Mouse (Mus musculus) embryonic facial prominence, embryonic 12.5 days (tissue): Measurements from ENCODE around the gene Naa35. TPM values are rescaled to one million over a fixed set of nuclear protein-coding genes. Genes with fewer than 3 reads are reported as not detected.
A peak's percentile ranks its signal among the peaks of the same experiment; 100 is the strongest.

ENCODE experiments used
- ATAC-seq: fragments of 200-750 bp; cut with Nextera tagmentation; 2 replicates; pipeline ENCODE4 v1.8.0; 2017; ENCODE audit not compliant: insufficient number of reproducible peaks, insufficient read depth, low FRiP score, low TSS enrichment
- H3K27ac ChIP-seq: fragments of 300-500 bp; sonication (generic); 2 replicates; pipeline ENCODE4 v1.5.1; 2016; ENCODE audit warnings: mild to moderate bottlenecking
- H3K27me3 ChIP-seq: fragments of 300-500 bp; sonication (generic); 2 replicates; pipeline ENCODE4 v1.6.1; 2016; ENCODE audit warnings: mild to moderate bottlenecking, moderate library complexity
- H3K36me3 ChIP-seq: fragments of 300-500 bp; sonication (generic); 2 replicates; pipeline ENCODE4 v1.6.1; 2016; ENCODE audit warnings: mild to moderate bottlenecking
- H3K4me1 ChIP-seq: fragments of 300-500 bp; sonication (generic); 2 replicates; pipeline ENCODE4 v1.6.1; 2016
- H3K4me2 ChIP-seq: fragments of 300-500 bp; sonication (generic); replicated peaks from 2 replicates; pipeline ENCODE4 v1.6.1; 2016; ENCODE audit warnings: mild to moderate bottlenecking, moderate library complexity
- H3K4me3 ChIP-seq: fragments of 300-500 bp; sonication (generic); 2 replicates; pipeline ENCODE4 v1.5.1; 2016; ENCODE audit warnings: mild to moderate bottlenecking
- H3K9ac ChIP-seq: fragments of 300-500 bp; sonication (generic); 2 replicates; pipeline ENCODE4 v1.6.1; 2016; ENCODE audit warnings: mild to moderate bottlenecking, moderate library complexity
- H3K9me3 ChIP-seq: fragments of 300-500 bp; sonication (generic); 2 replicates; pipeline ENCODE4 v1.6.1; 2016; ENCODE audit warnings: mild to moderate bottlenecking, moderate library complexity
- WGBS: fragments of 180-500 bp; shearing (Covaris S2); methylation state at CpG from one replicate; pipeline ENCODE4 v1.1.7; 2016; 5-methylcytosine and 5-hydroxymethylcytosine counted together
- polyA plus RNA-seq: library from polyadenylated mRNA; unstranded; fragments of >200 nt; fragmentation: Nextera tagmentation; extraction: Ambion mirVana; gene quantifications from 2 replicates; pipeline ENCODE4 v1.2.1, GENCODE M21; 2016

Gene Naa35
- polyA plus RNA-seq, 1 experiment from 2014 or later = 127 TPM

DNA sequence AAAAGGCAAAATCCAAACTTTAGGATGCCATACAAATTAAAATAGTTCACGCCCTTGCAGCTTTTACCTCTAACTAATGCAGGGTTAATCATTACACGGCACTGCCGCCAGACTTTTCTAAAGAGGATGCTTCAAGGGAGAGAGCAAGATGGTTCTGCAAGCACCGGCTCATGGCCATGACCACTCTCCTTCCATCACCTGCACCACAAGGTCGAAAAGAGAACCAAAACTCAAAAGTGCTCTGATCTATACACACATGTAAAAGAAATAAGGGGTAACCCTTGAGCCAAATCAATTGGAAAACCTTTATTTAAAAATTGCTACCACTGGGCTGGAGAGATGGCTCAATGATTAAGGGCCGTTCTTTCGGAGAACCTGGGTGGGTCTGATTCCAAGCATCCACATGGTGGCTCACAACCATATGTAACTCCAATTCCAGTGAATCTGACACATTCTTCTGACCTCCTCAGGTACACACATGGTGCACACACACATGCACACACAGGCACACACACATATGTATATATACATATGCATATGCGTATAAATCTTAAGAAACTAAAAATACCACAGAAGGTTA lies 29.4 kb upstream of the Naa35 start:
- no peak overlapping the region for H3K27ac ChIP-seq
- WGBS = 81% methylated on average over 8 of the region's 8 CpGs
- no peak; the same call in 1 of the 2 replicates for ATAC-seq
- H3K9me3 ChIP-seq = no peaks in the 10 kb centered on the region
- H3K27me3 ChIP-seq = no peaks in the 10 kb centered on the region
- peaks cover 4% of the 10 kb centered on the region; the same call in 1 of the 2 replicates for H3K4me1 ChIP-seq
- H3K4me3 ChIP-seq = peak overlapping the region; percentile 85; the same call in 1 of the 2 replicates
- H3K36me3 ChIP-seq = no peaks in the 10 kb centered on the region
- H3K4me2 ChIP-seq = peak overlapping the region; percentile 95
- H3K9ac ChIP-seq = no peak overlapping the region

DNA sequence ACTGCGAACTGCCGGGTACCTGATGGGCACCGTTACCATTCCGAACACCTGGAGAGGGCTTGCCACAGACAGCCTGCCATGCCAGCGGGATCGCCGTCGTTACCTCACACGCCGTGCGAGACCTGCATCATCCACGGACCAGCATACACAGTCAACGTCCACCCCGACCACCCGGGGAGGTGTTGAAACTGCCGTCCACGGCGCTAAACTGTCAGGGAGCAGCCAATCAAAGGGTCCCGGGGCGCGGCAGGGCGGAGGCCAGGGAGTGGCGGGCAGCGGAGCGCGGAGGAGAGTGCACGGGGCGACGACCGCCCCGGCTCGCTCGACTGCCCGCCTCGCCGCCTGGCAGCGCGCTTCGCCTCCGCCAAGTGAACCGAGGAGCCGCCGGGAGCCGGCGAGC lies 28.4 kb upstream of the Naa35 start:
- peak overlapping the region; percentile 81 for H3K27ac ChIP-seq
- peaks cover 4% of the 10 kb centered on the region; the same call in 1 of the 2 replicates for H3K4me1 ChIP-seq
- no peaks in the 10 kb centered on the region for H3K9me3 ChIP-seq
- peak overlapping the region; percentile 95 for H3K4me2 ChIP-seq
- no peaks in the 10 kb centered on the region for H3K27me3 ChIP-seq
- H3K36me3 ChIP-seq = no peaks in the 10 kb centered on the region
- peak overlapping the region; percentile 80 for H3K9ac ChIP-seq
- ATAC-seq = peak; percentile 76
- peak overlapping the region; percentile 85 for H3K4me3 ChIP-seq
- WGBS = under 1% methylated on average over 27 of the region's 45 CpGs

DNA sequence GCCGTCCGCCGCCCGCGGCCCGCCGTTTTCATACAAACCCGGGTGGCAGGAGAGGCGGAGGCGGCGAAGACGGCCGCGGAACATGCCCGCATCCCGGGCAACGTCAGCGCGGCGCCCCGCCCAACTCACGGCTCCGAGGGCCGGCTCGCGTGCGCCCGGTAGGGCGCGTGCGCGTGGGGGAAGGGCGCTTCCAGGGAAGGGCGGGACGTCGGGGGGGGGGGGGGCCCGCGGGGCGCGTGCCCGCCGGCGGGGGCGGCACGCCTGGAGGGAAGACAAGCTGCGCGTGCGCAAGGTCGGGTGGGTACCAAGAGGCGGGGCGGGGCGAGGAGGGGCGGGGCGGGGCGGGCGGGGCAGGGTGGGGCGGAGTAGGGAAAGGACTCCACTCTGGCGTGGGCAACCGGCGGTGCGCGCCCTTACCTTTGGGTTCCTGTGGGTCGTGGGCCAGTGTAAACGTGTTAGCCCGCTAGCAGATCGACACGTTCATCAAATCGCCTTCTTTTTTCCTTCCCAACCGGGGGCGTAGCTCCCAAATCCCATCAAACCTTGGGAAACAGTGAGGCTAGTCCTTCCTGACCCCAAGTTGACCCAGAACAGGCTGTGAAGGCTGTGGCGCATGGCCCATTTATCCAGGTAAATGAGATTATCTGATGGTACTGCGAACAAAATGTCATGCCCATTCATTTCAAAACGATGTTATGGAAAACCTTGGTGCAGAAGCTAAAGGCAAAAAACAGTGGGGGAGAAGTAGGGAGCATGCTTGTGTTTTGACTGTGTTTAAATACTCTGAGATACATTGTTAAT lies 27.7 kb upstream of the Naa35 start:
- Histone ChIP-seq H3K27ac (peak overlapping the region; percentile 81), H3K36me3 (no peaks in the 10 kb centered on the region), H3K9me3 (no peaks in the 10 kb centered on the region), H3K9ac (peak overlapping the region; percentile 80), H3K4me1 (peaks cover 4% of the 10 kb centered on the region; the same call in 1 of the 2 replicates), H3K4me2 (peak overlapping the region; percentile 95), H3K27me3 (no peaks in the 10 kb centered on the region), H3K4me3 (peak overlapping the region; percentile 85)
- WGBS = under 1% methylated on average over 24 of the region's 73 CpGs
- peak; percentile 81 for ATAC-seq

DNA sequence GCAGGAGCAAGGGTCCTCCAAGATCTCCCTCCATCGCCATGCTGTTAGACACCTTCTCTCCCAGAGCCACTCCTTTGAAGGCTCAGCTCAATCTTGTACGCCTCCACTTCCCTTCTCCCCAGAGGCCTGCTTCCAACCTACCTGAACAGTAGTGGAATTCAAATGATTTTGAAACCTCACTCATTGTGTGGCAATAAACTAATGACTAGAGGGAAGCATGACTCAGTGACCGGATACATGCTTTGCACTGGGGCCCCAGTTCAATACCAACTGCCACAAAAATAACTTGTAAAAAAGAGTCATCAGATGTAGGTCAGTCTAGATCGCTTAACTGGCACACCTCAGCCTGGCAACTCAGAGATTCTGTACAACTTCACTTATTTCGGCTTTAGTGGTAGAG lies 26.3 kb upstream of the Naa35 start:
- Histone ChIP-seq H3K4me1 (peaks cover 4% of the 10 kb centered on the region; the same call in 1 of the 2 replicates), H3K4me2 (no peak overlapping the region), H3K9ac (no peak overlapping the region), H3K27me3 (no peaks in the 10 kb centered on the region), H3K4me3 (no peak overlapping the region), H3K9me3 (no peaks in the 10 kb centered on the region), H3K36me3 (no peaks in the 10 kb centered on the region), H3K27ac (no peak overlapping the region)
- no peak for ATAC-seq
- whole genome bisulfite sequencing = 91% methylated on average over 5 of the region's 5 CpGs

DNA sequence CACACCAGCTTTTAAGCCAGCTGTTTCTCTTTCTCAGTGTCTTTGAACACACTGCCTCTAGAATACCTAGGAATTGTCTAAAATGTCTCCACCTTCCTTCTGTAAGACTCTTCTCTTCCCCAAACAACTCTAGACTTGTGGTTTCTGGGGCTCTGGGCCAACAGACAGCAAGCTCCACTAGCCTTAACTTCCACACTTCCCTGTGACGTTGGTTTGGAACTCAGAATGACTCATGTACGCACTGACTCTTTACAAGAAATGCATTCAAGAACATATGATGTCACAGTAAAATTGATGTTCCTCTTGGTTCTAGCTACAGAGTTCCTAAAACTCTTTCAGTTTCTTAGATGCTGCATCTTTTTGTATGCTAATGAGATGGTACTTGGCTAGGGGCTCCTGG lies 22.6 kb upstream of the Naa35 start:
- ATAC-seq = no peak
- H3K4me3 ChIP-seq = no peak overlapping the region
- no peak overlapping the region for H3K9ac ChIP-seq
- H3K4me2 ChIP-seq = no peak overlapping the region
- H3K36me3 ChIP-seq = no peaks in the 10 kb centered on the region
- 88% methylated on average over 2 of the region's 2 CpGs for WGBS
- no peak overlapping the region for H3K27ac ChIP-seq
- no peaks in the 10 kb centered on the region for H3K27me3 ChIP-seq
- no peaks in the 10 kb centered on the region for H3K9me3 ChIP-seq
- no peaks in the 10 kb centered on the region for H3K4me1 ChIP-seq

DNA sequence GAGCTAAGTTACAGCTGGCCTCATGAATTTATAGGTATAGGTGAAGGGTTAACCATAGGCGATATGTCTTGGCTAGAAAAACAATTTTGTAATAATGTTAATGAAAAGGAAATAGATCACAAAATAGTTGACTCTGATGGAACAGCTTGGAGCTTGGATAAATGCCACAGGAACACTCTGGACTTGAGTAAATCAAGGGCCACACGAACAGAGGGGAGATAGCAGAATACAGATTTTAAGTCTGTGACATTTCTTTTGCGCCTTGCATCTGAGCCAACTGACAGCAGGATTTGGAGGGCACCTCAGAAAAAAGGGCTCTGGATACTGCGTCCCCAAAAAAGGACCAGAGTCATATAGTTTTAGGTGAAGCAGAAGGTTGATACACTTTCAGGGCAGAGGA lies 20.6 kb upstream of the Naa35 start:
- no peak overlapping the region for H3K4me2 ChIP-seq
- 91% methylated on average over 4 of the region's 4 CpGs for WGBS
- no peaks in the 10 kb centered on the region for H3K27me3 ChIP-seq
- H3K36me3 ChIP-seq = no peaks in the 10 kb centered on the region
- no peaks in the 10 kb centered on the region for H3K9me3 ChIP-seq
- H3K9ac ChIP-seq = no peak overlapping the region
- no peak for ATAC-seq
- H3K4me1 ChIP-seq = no peaks in the 10 kb centered on the region
- no peak overlapping the region for H3K27ac ChIP-seq
- H3K4me3 ChIP-seq = no peak overlapping the region

DNA sequence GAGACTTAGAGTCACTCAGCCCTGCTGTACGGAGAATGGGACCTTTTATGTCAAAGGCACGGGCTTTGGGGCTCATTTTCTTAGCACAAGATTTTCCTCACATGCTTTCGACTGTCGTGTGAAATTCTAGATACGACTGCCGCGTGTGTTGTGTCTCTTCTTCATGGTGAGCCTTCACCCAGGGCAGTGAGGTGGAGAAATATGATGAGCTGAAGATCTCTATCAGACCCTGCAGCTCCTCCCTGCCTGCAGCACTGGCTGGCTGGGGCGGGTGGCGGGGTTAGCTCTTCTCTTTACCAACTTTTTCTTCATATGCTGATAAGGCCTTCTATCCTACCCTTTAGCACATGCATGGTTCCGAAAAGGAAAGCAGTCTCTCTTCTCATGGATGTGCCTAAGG lies 20.1 kb upstream of the Naa35 start:
- WGBS = 75% methylated on average over 10 of the region's 10 CpGs
- Histone ChIP-seq H3K4me2 (no peak overlapping the region), H3K4me1 (no peaks in the 10 kb centered on the region), H3K9me3 (no peaks in the 10 kb centered on the region), H3K36me3 (no peaks in the 10 kb centered on the region), H3K27me3 (no peaks in the 10 kb centered on the region), H3K9ac (no peak overlapping the region), H3K4me3 (no peak overlapping the region), H3K27ac (no peak overlapping the region)
- no peak for ATAC-seq

DNA sequence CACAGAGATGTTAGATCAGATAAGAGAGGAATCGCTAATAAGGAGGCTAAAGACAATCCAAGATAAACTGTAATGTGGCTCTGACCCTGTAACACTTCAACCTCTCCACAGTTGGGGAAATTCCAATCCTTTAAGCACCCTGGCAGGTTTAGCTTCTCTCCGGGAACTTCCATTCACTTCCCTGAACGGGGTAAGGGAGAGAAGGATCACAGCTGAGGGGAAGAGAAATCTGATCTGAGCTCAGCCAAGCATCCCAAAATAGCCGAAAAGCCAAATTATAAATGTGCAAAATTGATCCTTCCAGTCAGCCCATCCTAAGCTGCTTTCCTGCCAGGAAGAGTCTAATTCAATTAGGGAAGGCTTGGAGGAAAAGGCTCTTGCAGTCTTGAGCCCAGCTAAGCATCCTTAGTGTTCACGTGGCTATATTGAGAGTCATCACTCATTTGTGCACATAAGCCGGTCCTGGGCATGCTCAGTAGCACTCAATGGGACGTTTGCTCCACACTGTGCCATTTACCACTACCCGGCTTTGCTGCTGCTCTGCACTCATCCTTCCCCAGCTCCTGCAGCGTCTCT lies 19.0 kb upstream of the Naa35 start:
- 64% methylated on average over 9 of the region's 9 CpGs for WGBS
- H3K4me3 ChIP-seq = no peak overlapping the region
- no peaks in the 10 kb centered on the region for H3K36me3 ChIP-seq
- no peaks in the 10 kb centered on the region for H3K27me3 ChIP-seq
- H3K9me3 ChIP-seq = no peaks in the 10 kb centered on the region
- ATAC-seq = no peak
- H3K4me2 ChIP-seq = no peak overlapping the region
- no peaks in the 10 kb centered on the region for H3K4me1 ChIP-seq
- no peak overlapping the region for H3K27ac ChIP-seq
- H3K9ac ChIP-seq = no peak overlapping the region

DNA sequence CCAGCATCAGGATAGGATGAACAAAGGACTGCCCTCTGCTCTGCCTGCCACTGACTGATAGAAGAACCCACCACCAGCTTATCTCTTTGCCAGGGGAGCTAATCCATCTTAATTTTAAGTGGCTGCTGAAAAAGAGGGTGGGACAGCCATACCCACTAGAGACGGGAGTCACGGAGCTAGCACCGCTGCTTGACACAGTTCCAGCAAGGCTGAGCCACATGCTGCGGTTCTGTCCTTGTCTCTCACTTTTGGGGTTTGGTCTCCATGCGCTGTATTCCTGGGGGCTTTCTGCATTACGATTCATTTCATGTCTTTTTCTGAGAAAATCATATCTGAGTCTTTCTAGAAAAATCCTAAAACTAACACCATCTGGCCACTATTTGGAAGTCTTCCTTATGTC lies 14.0 kb upstream of the Naa35 start:
- H3K27me3 ChIP-seq = no peaks in the 10 kb centered on the region
- H3K27ac ChIP-seq = no peak overlapping the region
- H3K9me3 ChIP-seq = no peaks in the 10 kb centered on the region
- H3K4me1 ChIP-seq = no peaks in the 10 kb centered on the region
- no peak overlapping the region for H3K9ac ChIP-seq
- ATAC-seq = no peak
- H3K4me3 ChIP-seq = no peak overlapping the region
- WGBS = 90% methylated on average over 6 of the region's 6 CpGs
- no peaks in the 10 kb centered on the region for H3K36me3 ChIP-seq
- no peak overlapping the region for H3K4me2 ChIP-seq

DNA sequence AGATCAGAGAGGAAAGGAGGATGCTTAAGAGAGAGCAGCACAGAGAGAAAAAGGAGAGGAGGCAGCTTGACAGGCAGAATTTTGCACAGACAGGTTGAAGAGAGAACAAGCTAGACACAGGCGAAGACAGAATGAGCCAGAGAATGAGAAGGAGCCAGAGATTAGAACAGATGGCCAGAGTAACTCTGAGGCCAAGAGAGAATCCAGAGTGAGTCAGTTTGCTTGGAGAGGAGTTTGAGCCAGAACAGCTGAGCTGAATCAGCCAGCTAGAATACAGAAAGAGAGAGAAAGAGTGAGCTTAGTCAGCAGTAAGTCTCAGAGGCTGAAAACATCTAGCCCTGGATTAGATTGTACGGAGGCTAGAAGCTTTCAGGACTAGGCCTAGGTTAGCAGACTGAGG lies 12.5 kb upstream of the Naa35 start:
- WGBS = 83% methylated on average over 2 of the region's 2 CpGs
- H3K27me3 ChIP-seq = no peaks in the 10 kb centered on the region
- ATAC-seq = no peak

DNA sequence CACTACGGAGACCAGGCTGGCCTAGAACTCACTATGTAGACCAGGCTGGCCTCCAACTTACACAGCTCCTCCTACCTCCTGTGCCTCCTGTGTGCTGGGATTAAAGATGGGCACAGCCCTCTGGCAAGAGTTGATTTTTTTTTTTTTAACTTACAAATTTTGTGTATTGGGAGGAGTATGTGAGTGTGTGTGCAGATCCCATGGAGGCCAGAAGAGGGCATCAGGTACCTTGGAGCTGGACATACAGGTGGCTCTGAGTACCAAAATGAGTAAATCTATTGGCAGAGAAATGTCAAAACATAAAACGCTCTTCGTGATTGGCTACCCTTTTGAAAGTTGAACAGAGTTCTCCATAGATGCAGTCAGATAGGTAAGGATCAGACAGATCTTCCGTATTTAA lies 4.1 kb upstream of the Naa35 start:
- WGBS = 93% methylated on average over 4 of the region's 4 CpGs
- no peak for ATAC-seq

More for the DNA sequence above, 12.5 kb upstream of the Naa35 start:
- Histone ChIP-seq H3K9ac (no peak overlapping the region), H3K4me1 (no peaks in the 10 kb centered on the region), H3K4me3 (no peak overlapping the region), H3K9me3 (no peaks in the 10 kb centered on the region), H3K4me2 (no peak overlapping the region), H3K27ac (no peak overlapping the region), H3K36me3 (no peaks in the 10 kb centered on the region)

DNA sequence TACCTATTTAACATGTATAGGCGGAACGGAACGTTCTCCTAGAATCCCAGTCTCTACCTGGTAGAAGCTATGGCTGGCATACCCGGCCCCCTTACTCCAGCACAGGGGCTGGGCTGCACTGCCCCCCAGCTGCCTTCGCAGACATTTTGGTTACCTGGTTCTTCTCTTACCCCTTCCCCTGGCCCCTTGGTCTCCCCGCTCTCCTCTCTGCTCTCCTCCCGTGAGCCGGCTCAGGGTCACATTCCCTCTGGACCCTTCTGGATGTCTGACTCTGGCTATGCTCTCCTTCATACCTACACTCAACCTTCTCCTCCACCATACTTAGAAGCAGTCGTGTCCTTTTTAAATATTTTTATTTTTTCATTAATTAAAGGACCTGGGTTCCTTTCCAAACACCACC lies 578 bp upstream of the Naa35 start:
- ATAC-seq = peak; percentile 69
- H3K9me3 ChIP-seq = no peaks in the 10 kb centered on the region
- H3K9ac ChIP-seq = peak overlapping the region; percentile 56
- H3K36me3 ChIP-seq = peaks cover 12% of the 10 kb centered on the region
- H3K27me3 ChIP-seq = no peaks in the 10 kb centered on the region
- peak overlapping the region; percentile 83 for H3K4me2 ChIP-seq
- H3K4me3 ChIP-seq = peak overlapping the region; percentile 92
- WGBS = 2% methylated on average over 9 of the region's 9 CpGs
- 0 out of 2 replicates have a peak overlapping the region, but pooled peaks have one; percentile 66 for H3K27ac ChIP-seq
- H3K4me1 ChIP-seq = peaks cover 14% of the 10 kb centered on the region

More for the DNA sequence above, 4.1 kb upstream of the Naa35 start:
- H3K27me3 ChIP-seq = no peaks in the 10 kb centered on the region
- no peak overlapping the region for H3K4me2 ChIP-seq
- H3K36me3 ChIP-seq = no peaks in the 10 kb centered on the region
- no peaks in the 10 kb centered on the region for H3K4me1 ChIP-seq
- no peak overlapping the region for H3K9ac ChIP-seq
- no peaks in the 10 kb centered on the region for H3K9me3 ChIP-seq
- H3K27ac ChIP-seq = no peak overlapping the region
- H3K4me3 ChIP-seq = no peak overlapping the region
